Mouse (Mus musculus) urinary bladder, postnatal 0 days (tissue): ENCODE data around the gene Kdm3a. TPM values are rescaled to one million over a fixed set of nuclear protein-coding genes. Genes with fewer than 3 reads are reported as not detected.

ENCODE experiments used
- polyA plus RNA-seq: library from polyadenylated mRNA; unstranded; fragments of >200 nt; fragmentation: Nextera tagmentation; extraction: Ambion mirVana; gene quantifications from 2 replicates; pipeline ENCODE4 v1.2.1, GENCODE M21; 2015

Kdm3a gene
- polyA plus RNA-seq = 16.8 and 17.2 TPM in 2 replicates

GRCm38 (mm10) chr6:71632829-71633662 is at the start of gene Kdm3a:
Gene Kdm3a (minus strand): TSS chr6:71632990.

GRCm38 (mm10) chr6:71543686-71544499 is 88.9 kb downstream of the Kdm3a start, which contains the start of gene Chmp3:
Gene Chmp3 (plus strand): TSS chr6:71543797.

Other genes with a start within 250 kb of the Kdm3a start
- 8.5 and 8.8 TPM in 2 replicates for gene Rmnd5a, start 192.4 kb downstream of the Kdm3a start, polyA plus RNA-seq
- 16.4 and 18.8 TPM in 2 replicates for gene Rnf103, start 139.1 kb downstream of the Kdm3a start, polyA plus RNA-seq
- gene Chmp3, start 89.2 kb downstream of the Kdm3a start, polyA plus RNA-seq = 84.3 and 98.8 TPM in 2 replicates
- gene Reep1, start 74.6 kb upstream of the Kdm3a start, polyA plus RNA-seq = 10.8 and 14.5 TPM in 2 replicates
- 58.5 and 58.6 TPM in 2 replicates for gene Mrpl35, start 194.0 kb upstream of the Kdm3a start, polyA plus RNA-seq
- 106 and 116 TPM in 2 replicates for gene Immt, start 198.3 kb upstream of the Kdm3a start, polyA plus RNA-seq